Mouse (Mus musculus): ENCODE data around the gene BC055324.

- TF ChIP-seq POLR2A (IDR thresholded peaks at IDR 0.05; ENCODE audit: low read depth, low read length) (no peak), CTCF (IDR thresholded peaks at IDR 0.05; ENCODE audit: borderline replicate concordance, insufficient read depth, low read length) (no peak)
These were observed 41.2 kb downstream of the BC055324 start for GRCm38 (mm10) chr1:163953396-163953795.

Measured in embryonic fibroblast, embryonic 13.5 days (primary cell).